Mouse (Mus musculus): ENCODE measurements around the gene Helq.

DNA sequence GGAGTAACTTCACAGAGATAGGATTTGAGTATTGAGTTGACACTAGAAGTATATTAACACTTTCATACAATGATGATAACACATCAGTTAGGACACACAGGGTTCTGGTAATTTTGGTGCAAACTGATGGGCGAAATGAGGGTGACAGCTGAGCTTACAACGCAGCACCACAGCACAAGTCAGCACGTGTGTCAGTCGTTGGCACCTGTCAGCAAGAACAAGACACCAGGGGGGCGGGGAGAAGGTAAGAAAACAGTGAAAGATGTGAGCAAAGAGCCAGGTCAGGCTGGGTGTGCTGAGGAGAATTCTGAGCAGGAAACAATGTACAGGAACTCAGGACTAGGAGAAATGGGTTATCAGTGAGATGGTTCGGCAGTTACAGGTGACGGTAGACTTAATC is 36.7 kb downstream of the Helq start:
- TF ChIP-seq POLR2A (IDR thresholded peaks at IDR 0.05; ENCODE audit: insufficient read length, low read depth) (no peak), MYOG (IDR thresholded peaks at IDR 0.05; ENCODE audit: control insufficient read depth in 1 of 3, insufficient read depth in 1 of 3, insufficient read length in 2 of 3, low read depth in 2 of 3) (no peak), REST (IDR thresholded peaks at IDR 0.05; ENCODE audit: insufficient read depth, insufficient read length) (no peak)

All from myocyte (in vitro differentiated cells).